Mouse (Mus musculus) stomach, postnatal 0 days (tissue): ENCODE results near the gene Adgrg5. TPM values are rescaled to one million over a fixed set of nuclear protein-coding genes. Genes with fewer than 3 reads are reported as not detected.

ENCODE experiments used
- ATAC-seq: fragments of 200-750 bp; cut with Nextera tagmentation; 2 replicates; pipeline ENCODE4 v1.8.0; 2017; ENCODE audit not compliant: low FRiP score, low TSS enrichment
- DNase-seq: peaks from one replicate; pipeline ENCODE4 v3.0.0-alpha.2; 2016; ENCODE audit warnings: low spot score
- H3K27ac ChIP-seq: fragments of 300-500 bp; sonication (generic); replicated peaks from 2 replicates; pipeline ENCODE4 v1.5.1; 2014; ENCODE audit warnings: mild to moderate bottlenecking, control low read depth
- H3K27me3 ChIP-seq: fragments of 300-500 bp; sonication (generic); 2 replicates; pipeline ENCODE4 v1.6.1; 2014; ENCODE audit warnings: low read length; ENCODE audit not compliant: control insufficient read depth, insufficient read depth
- H3K36me3 ChIP-seq: fragments of 300-500 bp; sonication (generic); 2 replicates; pipeline ENCODE4 v1.6.1; 2014; ENCODE audit warnings: low read length, mixed read lengths; ENCODE audit not compliant: control insufficient read depth, insufficient read depth
- H3K4me1 ChIP-seq: fragments of 300-500 bp; sonication (generic); replicated peaks from 2 replicates; pipeline ENCODE4 v1.6.1; 2014; ENCODE audit warnings: antibody characterized with exemption; ENCODE audit not compliant: control insufficient read depth, insufficient read depth
- H3K4me2 ChIP-seq: fragments of 300-500 bp; sonication (generic); replicated peaks from 2 replicates; pipeline ENCODE4 v1.6.1; 2014; ENCODE audit warnings: low read depth, mild to moderate bottlenecking, control low read depth, moderate library complexity
- H3K4me3 ChIP-seq: fragments of 300-500 bp; sonication (generic); 2 replicates; pipeline ENCODE4 v1.5.1; 2014; ENCODE audit warnings: low read depth, low read length, control low read depth
- H3K9ac ChIP-seq: fragments of 300-500 bp; sonication (generic); 2 replicates; pipeline ENCODE4 v1.6.1; 2014; ENCODE audit warnings: mild to moderate bottlenecking, low read length, control low read depth, mixed read lengths
- H3K9me3 ChIP-seq: fragments of 300-500 bp; sonication (generic); 2 replicates; pipeline ENCODE4 v1.6.1; 2016; ENCODE audit warnings: low read length; ENCODE audit not compliant: control insufficient read depth
- CTCF ChIP-seq: IDR thresholded peaks from 2 replicates; pipeline ENCODE4 v1.5.1; 2016; ENCODE audit warnings: antibody characterized with exemption, low read depth, mild to moderate bottlenecking, moderate library complexity
- EP300 ChIP-seq: optimal IDR thresholded peaks from 2 replicates; pipeline ENCODE3; 2016; ENCODE audit warnings: antibody characterized with exemption
- WGBS: fragments of 180-500 bp; shearing (Covaris S2); extraction: QIAGEN DNeasy Blood & Tissue Kit; methylation state at CpG from one replicate; pipeline ENCODE4 v1.1.7; 2014; 5-methylcytosine and 5-hydroxymethylcytosine counted together
- polyA plus RNA-seq: library from polyadenylated mRNA; unstranded; fragments of >200 nt; fragmentation: Nextera tagmentation; extraction: Ambion mirVana; gene quantifications from 2 replicates; pipeline ENCODE4 v1.2.1, GENCODE M21; 2015

Adgrg5 gene
- polyA plus RNA-seq, 1 experiment from 2014 or later, result 0.27 TPM

GRCm38 (mm10) chr8:94903709-94904108 is 19.8 kb upstream of the Adgrg5 start:
- H3K4me1 ChIP-seq, result peaks cover 4% of the 10 kb centered on the region; the same call in 1 of the 2 replicates

GRCm38 (mm10) chr8:94904450-94905175 is 18.9 kb upstream of the Adgrg5 start:
- no peaks in the 10 kb centered on the region for H3K9me3 ChIP-seq
- no peak overlapping the region for H3K9ac ChIP-seq
- no peaks in the 10 kb centered on the region for H3K27me3 ChIP-seq
- no peak overlapping the region for H3K4me2 ChIP-seq
- ATAC-seq (no peak; the same call in 1 of the 2 replicates), DNase-seq (peak; percentile 53)
- 48% methylated on average over 11 of the region's 12 CpGs for WGBS
- no peak overlapping the region for H3K4me3 ChIP-seq
- 0 out of 2 replicates have a peak, but pooled peaks cover 2% of the 10 kb centered on the region for H3K4me1 ChIP-seq
- peaks cover 12% of the 10 kb centered on the region for H3K36me3 ChIP-seq
- no peak for TF ChIP-seq EP300
- H3K27ac ChIP-seq, result peak overlapping the region; percentile 58

More at GRCm38 (mm10) chr8:94903709-94904108, 19.8 kb upstream of the Adgrg5 start:
- no peak overlapping the region for H3K27ac ChIP-seq
- peak; percentile 57; the same call in 1 of the 2 replicates for ATAC-seq
- no peak for DNase-seq
- no peak overlapping the region for H3K4me2 ChIP-seq
- no peaks in the 10 kb centered on the region for H3K9me3 ChIP-seq
- H3K4me3 ChIP-seq, result no peak overlapping the region
- no peak overlapping the region for H3K9ac ChIP-seq
- peaks cover 12% of the 10 kb centered on the region for H3K36me3 ChIP-seq
- TF ChIP-seq CTCF, result no peak
- TF ChIP-seq EP300, result no peak
- WGBS, result 44% methylated on average over 12 of the region's 12 CpGs
- H3K27me3 ChIP-seq, result no peaks in the 10 kb centered on the region

GRCm38 (mm10) chr8:94907591-94908300 is 15.7 kb upstream of the Adgrg5 start:
- H3K4me1 ChIP-seq, result 0 out of 2 replicates have a peak, but pooled peaks cover 2% of the 10 kb centered on the region
- H3K27ac ChIP-seq, result no peak overlapping the region
- WGBS, result 82% methylated on average over 18 of the region's 18 CpGs
- H3K9me3 ChIP-seq, result no peaks in the 10 kb centered on the region
- no peak overlapping the region for H3K9ac ChIP-seq
- no peaks in the 10 kb centered on the region for H3K27me3 ChIP-seq
- no peak overlapping the region for H3K4me2 ChIP-seq
- H3K36me3 ChIP-seq, result peaks cover 13% of the 10 kb centered on the region
- ATAC-seq (no peak), DNase-seq (no peak)
- no peak overlapping the region for H3K4me3 ChIP-seq
- no peak for TF ChIP-seq CTCF
- TF ChIP-seq EP300, result no peak

- no peak overlapping the region for H3K9ac ChIP-seq
- H3K4me3 ChIP-seq, result no peak overlapping the region
- H3K4me1 ChIP-seq, result 0 out of 2 replicates have a peak, but pooled peaks cover 2% of the 10 kb centered on the region
- H3K27me3 ChIP-seq, result no peaks in the 10 kb centered on the region
- TF ChIP-seq EP300 (no peak), CTCF (peak; percentile 94)
- no peaks in the 10 kb centered on the region for H3K9me3 ChIP-seq
- H3K27ac ChIP-seq, result no peak overlapping the region
- WGBS, result 8% methylated on average over 4 of the region's 4 CpGs
- no peak overlapping the region for H3K4me2 ChIP-seq
- ATAC-seq (peak; percentile 48; the same call in 1 of the 2 replicates), DNase-seq (peak; percentile 85)
- peaks cover 12% of the 10 kb centered on the region for H3K36me3 ChIP-seq
Measured at GRCm38 (mm10) chr8:94908847-94909246, 14.6 kb upstream of the Adgrg5 start.

GRCm38 (mm10) chr8:94913061-94913660 is 10.3 kb upstream of the Adgrg5 start:
- no peaks in the 10 kb centered on the region for H3K9me3 ChIP-seq
- peak; percentile 79 for TF ChIP-seq CTCF
- TF ChIP-seq EP300, result no peak
- H3K4me3 ChIP-seq, result peak overlapping the region; percentile 20; the same call in 1 of the 2 replicates
- ATAC-seq (peak; percentile 71), DNase-seq (peak; percentile 88)
- H3K27ac ChIP-seq, result no peak overlapping the region
- peaks cover 7% of the 10 kb centered on the region; the same call in 1 of the 2 replicates for H3K36me3 ChIP-seq
- H3K4me1 ChIP-seq, result peaks cover 4% of the 10 kb centered on the region
- H3K4me2 ChIP-seq, result peak overlapping the region; percentile 53
- no peak overlapping the region for H3K9ac ChIP-seq
- H3K27me3 ChIP-seq, result no peaks in the 10 kb centered on the region
- WGBS, result 28% methylated on average over 68 of the region's 77 CpGs
